Mouse (Mus musculus): ENCODE measurements at regions not wholly inside any gene's neighbourhood (a gene's known extent, or its start where the extent isn't known, plus 50 kb on each side); places are given as distances from the start of the nearest gene placed in this dataset.

DNA sequence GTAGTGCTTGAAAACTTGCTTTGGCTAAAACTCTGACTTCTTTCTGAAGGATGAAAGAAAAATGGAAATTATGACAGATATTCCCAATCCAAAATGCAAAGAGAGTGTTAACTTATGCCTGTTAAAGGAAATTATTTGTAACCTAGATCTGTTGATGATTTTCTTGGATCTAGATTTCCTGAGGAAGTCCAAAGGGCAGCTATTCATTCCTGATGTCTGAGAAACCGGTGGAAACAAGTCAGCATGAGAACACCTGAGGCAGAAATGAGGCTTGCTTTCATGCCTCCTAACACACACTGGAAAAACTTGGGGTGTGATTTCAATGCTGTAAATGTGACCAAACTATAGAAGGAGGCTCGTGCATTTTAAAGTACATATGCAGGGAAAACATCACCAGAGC, 432.9 kb upstream of the Ube2e3 start:
- no peak for TF ChIP-seq CTCF (IDR thresholded peaks at IDR 0.05; ENCODE audit: borderline replicate concordance, control insufficient read depth, extremely low read depth, insufficient read depth, low read length, poor library complexity)
- TF ChIP-seq POLR2A (IDR thresholded peaks at IDR 0.05; ENCODE audit: control insufficient read depth, extremely low read depth, insufficient read depth, low read length, poor library complexity), result no peak

All from thymus, adult 2 months (tissue).